Mouse (Mus musculus): ENCODE measurements around the gene Clic1. TPM values are rescaled to one million over a fixed set of nuclear protein-coding genes. Genes with fewer than 3 reads are reported as not detected.

The Clic1 gene
- total RNA-seq, 2 experiments from 2014 or later = 10.9 to 12.0 TPM

- intact Hi-C loops (cut with DNase I) = no loop called here
- DNase-seq = no peak
Observed at GRCm38 (mm10) chr17:35083929-35084497, 34.2 kb downstream of the Clic1 start.

GRCm38 (mm10) chr17:35085208-35085865, 35.6 kb downstream of the Clic1 start, which contains the start of gene Ly6g6f:
Gene Ly6g6f (minus strand): TSS chr17:35085610.
- DNase-seq = no peak
- intact Hi-C loops (cut with DNase I) = loop anchor here (5.0 kb wide), 1 partner anchor 63 kb away; no protein-coding TSS in a partner anchor

- intact Hi-C loops (cut with DNase I) = loop anchor here (5.0 kb wide), 1 partner anchor 66 kb away; no protein-coding TSS in a partner anchor
Observed at GRCm38 (mm10) chr17:35088151-35088550, 38.4 kb downstream of the Clic1 start.

GRCm38 (mm10) chr17:35088825-35089644, 39.3 kb downstream of the Clic1 start, which contains the start of gene Abhd16a:
Gene Abhd16a (plus strand): TSS chr17:35089263.
- DNase-seq = peak; percentile 91 to 94
- intact Hi-C loops (cut with DNase I) = loop anchor here (5.0 kb wide), 1 partner anchor 67 kb away; no protein-coding TSS in a partner anchor

More at GRCm38 (mm10) chr17:35088151-35088550, 38.4 kb downstream of the Clic1 start:
- DNase-seq = no peak

GRCm38 (mm10) chr17:35090166-35090932, 40.6 kb downstream of the Clic1 start:
- intact Hi-C loops (cut with DNase I) = no loop called here
- peak; percentile 22 to 37 for DNase-seq

- intact Hi-C loops (cut with DNase I) = no loop called here
- DNase-seq = peak in 1 of 2 experiments; percentile 12
Observed at GRCm38 (mm10) chr17:35092403-35093198, 42.8 kb downstream of the Clic1 start.

GRCm38 (mm10) chr17:35094475-35095365, 45.0 kb downstream of the Clic1 start:
- intact Hi-C loops (cut with DNase I) = no loop called here
- no peak for DNase-seq

- no peak for DNase-seq
- intact Hi-C loops (cut with DNase I) = no loop called here
Observed at GRCm38 (mm10) chr17:35096597-35096996, 46.8 kb downstream of the Clic1 start.

GRCm38 (mm10) chr17:35097164-35097655, 47.4 kb downstream of the Clic1 start:
- intact Hi-C loops (cut with DNase I) = no loop called here

GRCm38 (mm10) chr17:35100196-35100765, 50.5 kb downstream of the Clic1 start:
- DNase-seq = no peak
- intact Hi-C loops (cut with DNase I) = no loop called here

More at GRCm38 (mm10) chr17:35097164-35097655, 47.4 kb downstream of the Clic1 start:
- DNase-seq = no peak

- DNase-seq = no peak
- intact Hi-C loops (cut with DNase I) = no loop called here
Observed at GRCm38 (mm10) chr17:35101161-35101560, 51.4 kb downstream of the Clic1 start.

GRCm38 (mm10) chr17:35102299-35102698, 52.5 kb downstream of the Clic1 start:
- intact Hi-C loops (cut with DNase I) = no loop called here
- no peak for DNase-seq

GRCm38 (mm10) chr17:35103221-35103690, 53.5 kb downstream of the Clic1 start:
- intact Hi-C loops (cut with DNase I) = no loop called here
- DNase-seq = no peak

GRCm38 (mm10) chr17:35104079-35104478, 54.3 kb downstream of the Clic1 start:
- DNase-seq = no peak
- intact Hi-C loops (cut with DNase I) = no loop called here

- no peak for DNase-seq
- intact Hi-C loops (cut with DNase I) = loop anchor here (1.0 kb wide), 1 partner anchor 83 kb away; no protein-coding TSS in a partner anchor
Observed at GRCm38 (mm10) chr17:35104754-35105153, 55.0 kb downstream of the Clic1 start.

GRCm38 (mm10) chr17:35105740-35106389, 56.1 kb downstream of the Clic1 start:
- DNase-seq = no peak
- intact Hi-C loops (cut with DNase I) = loop anchor here (1.0 to 2.0 kb wide), 2 partner anchors 35 to 85 kb away; no protein-coding TSS in a partner anchor

GRCm38 (mm10) chr17:35106522-35106921, 56.8 kb downstream of the Clic1 start:
- intact Hi-C loops (cut with DNase I) = loop anchor here (2.0 kb wide), 1 partner anchor 36 kb away; no protein-coding TSS in a partner anchor
- DNase-seq = no peak
